Mouse (Mus musculus): ENCODE results near the gene Tctex1d4. TPM values are rescaled to one million over a fixed set of nuclear protein-coding genes. Genes with fewer than 3 reads are reported as not detected.

Tctex1d4 gene
- polyA plus RNA-seq, 1 experiment from 2014 or later: not detected

DNA sequence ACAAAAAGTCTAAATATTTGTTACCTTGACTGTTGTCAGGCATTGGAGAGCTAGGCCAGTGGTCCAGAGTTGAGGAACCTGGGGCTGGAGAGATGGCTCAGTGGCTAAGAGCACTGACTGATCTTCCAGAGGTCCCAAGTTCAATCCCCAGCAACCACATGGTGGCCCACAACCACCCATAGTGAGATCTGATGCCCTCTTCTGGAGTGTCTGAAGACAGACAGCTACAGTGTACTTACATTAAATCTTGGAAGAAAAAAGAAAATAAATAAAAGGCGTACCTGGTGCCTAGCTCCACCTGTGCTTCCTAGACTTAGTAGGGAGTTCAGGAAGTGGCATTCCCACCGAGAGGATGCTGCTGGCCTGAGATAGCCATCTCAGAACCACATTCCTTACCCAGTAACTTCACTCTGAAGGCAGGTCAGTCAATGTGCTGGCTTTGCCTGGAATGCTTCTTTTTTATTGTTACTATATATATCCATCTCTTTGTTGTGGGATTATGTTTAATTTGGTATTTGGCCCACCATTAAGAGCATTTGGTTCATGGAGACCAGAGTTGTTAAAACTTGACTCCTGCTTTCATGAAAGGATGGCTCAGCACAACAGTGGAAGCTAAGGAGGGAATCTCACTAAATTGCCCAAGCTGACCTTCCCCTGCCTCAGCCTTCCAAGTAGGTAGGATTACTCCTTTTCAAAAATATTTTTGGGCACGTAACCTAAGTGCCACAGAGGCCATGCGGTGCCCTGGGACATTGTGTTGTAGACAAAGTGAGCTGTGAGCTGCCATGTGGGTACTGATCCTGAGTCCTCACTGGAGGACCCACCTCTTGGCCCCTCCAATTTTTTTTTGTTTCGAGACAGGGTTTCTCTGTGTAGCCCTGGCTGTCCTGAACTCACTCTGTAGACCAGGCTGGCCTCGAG is 23.0 kb downstream of the Tctex1d4 start:
- Histone ChIP-seq H3K4me1 (replicated peaks; ENCODE audit: control insufficient read depth, insufficient read depth, low read length) (peaks cover 22% of the 10 kb centered on the region), H3K27me3 (replicated peaks; ENCODE audit: control insufficient read depth, insufficient read depth, low read length) (no peaks in the 10 kb centered on the region), H3K27ac (ENCODE audit: low read depth, low read length) (0 out of 2 replicates have a peak overlapping the region, but pooled peaks have one; percentile 1), H3K9ac (ENCODE audit: low read depth, low read length) (no peak overlapping the region), H3K4me2 (no peak overlapping the region), H3K9me3 (ENCODE audit: control insufficient read depth, low read length) (no peaks in the 10 kb centered on the region), H3K36me3 (ENCODE audit: control insufficient read depth, insufficient read depth, low read length) (peaks cover 44% of the 10 kb centered on the region), H3K4me3 (ENCODE audit: low read depth, low read length) (no peak overlapping the region)
- DNase-seq (ENCODE audit: low spot score) (no peak), ATAC-seq (replicated peaks; ENCODE audit: low FRiP score) (0 out of 2 replicates have a peak, but pooled peaks have one; percentile 8)
- WGBS: 59% methylated on average over 6 of the region's 6 CpGs

GRCm38 (mm10) chr4:117150212-117150733 is 23.7 kb downstream of the Tctex1d4 start:
- Histone ChIP-seq H3K4me2 (no peak overlapping the region), H3K9me3 (ENCODE audit: control insufficient read depth, low read length) (no peaks in the 10 kb centered on the region), H3K4me3 (ENCODE audit: low read depth, low read length) (no peak overlapping the region), H3K36me3 (ENCODE audit: control insufficient read depth, insufficient read depth, low read length) (peaks cover 47% of the 10 kb centered on the region), H3K4me1 (replicated peaks; ENCODE audit: control insufficient read depth, insufficient read depth, low read length) (peaks cover 22% of the 10 kb centered on the region), H3K27me3 (replicated peaks; ENCODE audit: control insufficient read depth, insufficient read depth, low read length) (no peaks in the 10 kb centered on the region), H3K27ac (ENCODE audit: low read depth, low read length) (no peak overlapping the region), H3K9ac (ENCODE audit: low read depth, low read length) (no peak overlapping the region)
- DNase-seq (ENCODE audit: low spot score) (no peak), ATAC-seq (replicated peaks; ENCODE audit: low FRiP score) (0 out of 2 replicates have a peak, but pooled peaks have one; percentile 21)
- 82% methylated on average over 6 of the region's 6 CpGs for WGBS

DNA sequence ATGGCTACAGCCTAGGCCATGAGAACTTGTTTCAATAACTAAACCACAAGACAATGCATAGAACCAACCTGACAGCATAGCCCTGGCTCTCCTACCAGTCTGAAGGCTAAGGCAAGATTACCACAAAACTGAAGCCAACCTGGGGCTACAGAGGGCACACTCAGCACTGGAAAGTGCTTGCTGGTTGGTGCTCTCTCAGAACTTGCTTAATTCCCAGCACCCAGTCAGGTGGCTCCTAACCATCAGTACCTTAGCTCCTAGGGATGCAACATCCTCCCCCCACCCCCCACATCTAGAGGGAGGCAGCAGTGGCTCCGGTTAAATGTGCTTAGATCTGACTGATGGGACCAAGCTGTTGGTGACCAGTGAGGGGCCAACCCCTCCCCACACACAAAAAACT is 24.8 kb downstream of the Tctex1d4 start:
- WGBS: 76% methylated on average over 1 of the region's 1 CpGs

GRCm38 (mm10) chr4:117152714-117153113 is 26.1 kb downstream of the Tctex1d4 start:
- Histone ChIP-seq H3K4me1 (replicated peaks; ENCODE audit: control insufficient read depth, insufficient read depth, low read length) (peaks cover 25% of the 10 kb centered on the region), H3K4me2 (peak overlapping the region; percentile 83), H3K27me3 (replicated peaks; ENCODE audit: control insufficient read depth, insufficient read depth, low read length) (no peaks in the 10 kb centered on the region), H3K27ac (ENCODE audit: low read depth, low read length) (peak overlapping the region; percentile 97; the same call in 1 of the 2 replicates), H3K9me3 (ENCODE audit: control insufficient read depth, low read length) (no peaks in the 10 kb centered on the region), H3K9ac (ENCODE audit: low read depth, low read length) (peak overlapping the region; percentile 100), H3K36me3 (ENCODE audit: control insufficient read depth, insufficient read depth, low read length) (peaks cover 49% of the 10 kb centered on the region), H3K4me3 (ENCODE audit: low read depth, low read length) (peak overlapping the region; percentile 99)
- DNase-seq (ENCODE audit: low spot score) (no peak), ATAC-seq (replicated peaks; ENCODE audit: low FRiP score) (no peak)
- WGBS: 63% methylated on average over 5 of the region's 5 CpGs

More for the DNA sequence above, 24.8 kb downstream of the Tctex1d4 start:
- Histone ChIP-seq H3K27me3 (replicated peaks; ENCODE audit: control insufficient read depth, insufficient read depth, low read length) (no peaks in the 10 kb centered on the region), H3K9ac (ENCODE audit: low read depth, low read length) (no peak overlapping the region), H3K4me3 (ENCODE audit: low read depth, low read length) (no peak overlapping the region), H3K27ac (ENCODE audit: low read depth, low read length) (no peak overlapping the region), H3K4me2 (no peak overlapping the region), H3K4me1 (replicated peaks; ENCODE audit: control insufficient read depth, insufficient read depth, low read length) (peaks cover 22% of the 10 kb centered on the region), H3K36me3 (ENCODE audit: control insufficient read depth, insufficient read depth, low read length) (peaks cover 49% of the 10 kb centered on the region), H3K9me3 (ENCODE audit: control insufficient read depth, low read length) (no peaks in the 10 kb centered on the region)
- no peak for ATAC-seq (replicated peaks; ENCODE audit: low FRiP score)
- DNase-seq (ENCODE audit: low spot score): no peak

- no peak for DNase-seq (ENCODE audit: low spot score)
- Histone ChIP-seq H3K9ac (ENCODE audit: low read depth, low read length) (peak overlapping the region; percentile 100), H3K36me3 (ENCODE audit: control insufficient read depth, insufficient read depth, low read length) (peaks cover 50% of the 10 kb centered on the region), H3K4me1 (replicated peaks; ENCODE audit: control insufficient read depth, insufficient read depth, low read length) (peaks cover 25% of the 10 kb centered on the region), H3K27ac (ENCODE audit: low read depth, low read length) (peak overlapping the region; percentile 97), H3K4me3 (ENCODE audit: low read depth, low read length) (peak overlapping the region; percentile 99), H3K9me3 (ENCODE audit: control insufficient read depth, low read length) (no peaks in the 10 kb centered on the region), H3K27me3 (replicated peaks; ENCODE audit: control insufficient read depth, insufficient read depth, low read length) (no peaks in the 10 kb centered on the region), H3K4me2 (peak overlapping the region; percentile 83)
- under 1% methylated on average over 44 of the region's 44 CpGs for WGBS
- ATAC-seq (replicated peaks; ENCODE audit: low FRiP score): no peak
Observed at GRCm38 (mm10) chr4:117155020-117155791, 28.6 kb downstream of the Tctex1d4 start.

DNA sequence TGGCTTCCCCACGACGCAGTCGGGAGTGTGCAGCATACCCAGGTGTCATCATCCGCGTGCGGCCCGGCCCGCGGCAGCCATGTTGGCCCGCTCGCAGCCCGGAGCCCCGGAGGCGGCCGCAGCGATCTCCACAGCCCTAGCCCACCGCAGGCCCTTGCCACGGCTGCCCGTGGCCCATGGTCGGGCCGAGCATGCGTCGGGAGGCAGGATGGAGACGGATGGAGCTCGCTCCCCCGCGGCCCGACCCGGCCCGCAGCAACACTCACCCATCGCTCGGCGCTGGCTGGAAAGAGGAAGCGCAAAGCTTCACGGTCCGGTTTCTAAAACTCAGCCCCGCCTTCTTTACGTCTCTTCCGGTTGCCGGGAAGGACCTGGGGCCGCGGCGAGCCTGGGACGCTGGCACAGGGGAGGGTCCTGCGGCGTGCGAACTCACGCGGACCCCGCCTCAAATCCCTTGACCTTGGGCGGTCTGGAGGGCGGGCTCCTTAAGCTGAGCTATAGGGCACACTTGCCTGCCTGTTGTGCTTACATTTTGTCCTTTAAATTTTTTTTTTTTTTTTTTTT is 29.3 kb downstream of the Tctex1d4 start, which contains the start of gene Rps8:
Gene Rps8, minus strand, starts transcription at position 452 of the 564 bp plus-strand sequence.
- DNase-seq (ENCODE audit: low spot score) (peak; percentile 88), ATAC-seq (replicated peaks; ENCODE audit: low FRiP score) (peak; percentile 90)
- Histone ChIP-seq H3K27me3 (replicated peaks; ENCODE audit: control insufficient read depth, insufficient read depth, low read length) (no peaks in the 10 kb centered on the region), H3K4me1 (replicated peaks; ENCODE audit: control insufficient read depth, insufficient read depth, low read length) (peaks cover 25% of the 10 kb centered on the region), H3K9me3 (ENCODE audit: control insufficient read depth, low read length) (no peaks in the 10 kb centered on the region), H3K9ac (ENCODE audit: low read depth, low read length) (peak within 1 kb of the TSS; percentile 100), H3K27ac (ENCODE audit: low read depth, low read length) (peak within 1 kb of the TSS; percentile 97), H3K4me3 (ENCODE audit: low read depth, low read length) (peak within 1 kb of the TSS; percentile 99), H3K4me2 (peak within 1 kb of the TSS; percentile 83), H3K36me3 (ENCODE audit: control insufficient read depth, insufficient read depth, low read length) (peaks cover 45% of the 10 kb centered on the region)
- WGBS: under 1% methylated on average over 52 of the region's 52 CpGs

- 22% methylated on average over 6 of the region's 6 CpGs for WGBS
- ATAC-seq (replicated peaks; ENCODE audit: low FRiP score) (no peak), DNase-seq (ENCODE audit: low spot score) (no peak)
- Histone ChIP-seq H3K27me3 (replicated peaks; ENCODE audit: control insufficient read depth, insufficient read depth, low read length) (no peaks in the 10 kb centered on the region), H3K27ac (ENCODE audit: low read depth, low read length) (peak overlapping the region; percentile 97), H3K4me1 (replicated peaks; ENCODE audit: control insufficient read depth, insufficient read depth, low read length) (peaks cover 25% of the 10 kb centered on the region), H3K4me3 (ENCODE audit: low read depth, low read length) (peak overlapping the region; percentile 99), H3K9me3 (ENCODE audit: control insufficient read depth, low read length) (no peaks in the 10 kb centered on the region), H3K4me2 (peak overlapping the region; percentile 57), H3K36me3 (ENCODE audit: control insufficient read depth, insufficient read depth, low read length) (peaks cover 40% of the 10 kb centered on the region), H3K9ac (ENCODE audit: low read depth, low read length) (peak overlapping the region; percentile 100)
Observed at GRCm38 (mm10) chr4:117156372-117156771, 29.8 kb downstream of the Tctex1d4 start.

DNA sequence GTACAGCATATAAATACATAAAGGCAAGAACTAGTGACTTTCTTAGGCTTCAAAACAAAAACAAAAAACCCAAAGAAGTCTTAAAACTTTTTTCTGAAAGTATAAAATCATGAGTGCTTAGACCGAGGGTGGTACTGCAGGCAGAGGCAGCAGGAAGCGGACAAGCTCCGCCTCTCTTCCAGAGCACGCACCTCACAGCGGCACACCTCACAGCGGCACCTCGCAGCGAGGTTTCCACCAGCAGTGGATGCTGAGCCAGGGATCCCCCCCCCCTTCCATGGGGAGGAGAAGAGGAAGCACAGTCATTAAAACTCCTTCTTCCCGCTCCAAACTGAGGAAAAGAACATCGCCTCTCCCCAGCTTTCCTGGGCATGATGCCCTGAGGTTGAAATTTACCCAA is 33.1 kb downstream of the Tctex1d4 start:
- no peak overlapping the region for H3K27ac ChIP-seq (ENCODE audit: low read depth, low read length)
- peaks cover 35% of the 10 kb centered on the region for H3K36me3 ChIP-seq (ENCODE audit: control insufficient read depth, insufficient read depth, low read length)
- H3K4me1 ChIP-seq (replicated peaks; ENCODE audit: control insufficient read depth, insufficient read depth, low read length): peaks cover 3% of the 10 kb centered on the region
- H3K4me2 ChIP-seq: no peak overlapping the region
- no peak overlapping the region for H3K4me3 ChIP-seq (ENCODE audit: low read depth, low read length)
- no peaks in the 10 kb centered on the region for H3K27me3 ChIP-seq (replicated peaks; ENCODE audit: control insufficient read depth, insufficient read depth, low read length)
- DNase-seq (ENCODE audit: low spot score) (no peak), ATAC-seq (replicated peaks; ENCODE audit: low FRiP score) (no peak)
- no peak overlapping the region for H3K9ac ChIP-seq (ENCODE audit: low read depth, low read length)
- 82% methylated on average over 10 of the region's 10 CpGs for WGBS
- no peaks in the 10 kb centered on the region for H3K9me3 ChIP-seq (ENCODE audit: control insufficient read depth, low read length)

All from liver, embryonic 11.5 days (tissue).